Mouse (Mus musculus) small intestine, adult 2 months (tissue): ENCODE results near the gene Plcd4. TPM values are rescaled to one million over a fixed set of nuclear protein-coding genes. Genes with fewer than 3 reads are reported as not detected.
"Not testable (repeated sequence)": the region's sequence is repeated elsewhere in the genome, so short reads cannot be mapped to it uniquely, and the experiment has no call there.

ENCODE experiments used
- H3K27ac ChIP-seq: fragments of 200-500 bp; 2 replicates; pipeline ENCODE4 v1.5.1; 2012; ENCODE audit warnings: low read depth, low read length, control low read depth, inconsistent platforms; ENCODE audit not compliant: insufficient read depth
- H3K27me3 ChIP-seq: fragments of 200-500 bp; 2 replicates; pipeline ENCODE4 v1.6.1; 2012; ENCODE audit warnings: mild to moderate bottlenecking, moderate library complexity, low read length, inconsistent platforms; ENCODE audit not compliant: control insufficient read depth, insufficient read depth
- H3K36me3 ChIP-seq: fragments of 200-500 bp; 2 replicates; pipeline ENCODE4 v1.6.1; 2012; ENCODE audit warnings: mild to moderate bottlenecking, low read length, control low read depth, inconsistent platforms; ENCODE audit not compliant: control insufficient read depth, insufficient read depth
- H3K4me1 ChIP-seq: fragments of 200-500 bp; 2 replicates; pipeline ENCODE4 v1.6.1; 2012; ENCODE audit warnings: low read length, inconsistent platforms, mixed read lengths; ENCODE audit not compliant: control insufficient read depth, insufficient read depth, insufficient read length
- H3K4me3 ChIP-seq: fragments of 200-500 bp; 2 replicates; pipeline ENCODE4 v1.5.1; 2012; ENCODE audit warnings: low read depth, mild to moderate bottlenecking, control low read depth, inconsistent platforms, low read length, moderate library complexity
- CTCF ChIP-seq: fragments of 200-500 bp; IDR thresholded peaks from 2 replicates; pipeline ENCODE4 v1.5.1; 2012; ENCODE audit warnings: low read depth, mild to moderate bottlenecking, control low read depth, inconsistent platforms, low read length, moderate library complexity, mixed read lengths; ENCODE audit not compliant: insufficient replicate concordance, insufficient read length; ENCODE audit errors: extremely low read depth
- POLR2A ChIP-seq: fragments of 200-500 bp; IDR thresholded peaks from 2 replicates; pipeline ENCODE4 v1.6.1; 2012; ENCODE audit warnings: low read depth, mild to moderate bottlenecking, control low read depth, inconsistent platforms, low read length, moderate library complexity
- WGBS: fragments of 180-500 bp; shearing (Covaris S2); methylation state at CpG from one replicate; pipeline ENCODE4 v1.1.7; 2018; 5-methylcytosine and 5-hydroxymethylcytosine counted together
- polyA plus RNA-seq: library from polyadenylated mRNA; depleted of rRNA; stranded (reverse); fragments of >200 nt; gene quantifications from 2 replicates; pipeline ENCODE4 v1.2.3, GENCODE M21; 2012; rRNA removed

Plcd4 gene
- polyA plus RNA-seq: not detected in 2 replicates

- Histone ChIP-seq H3K36me3 (no peaks in the 10 kb centered on the region), H3K27me3 (0 out of 2 replicates have a peak, but pooled peaks cover 9% of the 10 kb centered on the region), H3K27ac (no peak within 1 kb of the TSS), H3K4me3 (no peak within 1 kb of the TSS), H3K4me1 (no peaks in the 10 kb centered on the region)
- TF ChIP-seq CTCF (no peak), POLR2A (no peak)
- WGBS: 12% methylated on average over 6 of the region's 6 CpGs
These were observed at the start of gene Plcd4 for GRCm38 (mm10) chr1:74542451-74542961. Gene Plcd4, plus strand, starts transcription at chr1:74542888.

- WGBS: 38% methylated on average over 1 of the region's 1 CpGs
- H3K27ac ChIP-seq: no peak overlapping the region
- H3K4me1 ChIP-seq: no peaks in the 10 kb centered on the region
- TF ChIP-seq POLR2A: no peak
- TF ChIP-seq CTCF: no peak
- no peak overlapping the region for H3K4me3 ChIP-seq
- H3K27me3 ChIP-seq: no peaks in the 10 kb centered on the region
- H3K36me3 ChIP-seq: 0 out of 2 replicates have a peak, but pooled peaks cover 4% of the 10 kb centered on the region
These were observed 41.6 kb upstream of the Plcd4 start for GRCm38 (mm10) chr1:74501106-74501505.

- TF ChIP-seq CTCF (no peak), POLR2A (no peak)
- H3K27ac ChIP-seq: no peak overlapping the region
- H3K36me3 ChIP-seq: no peaks in the 10 kb centered on the region; the same call in 1 of the 2 replicates
- H3K4me3 ChIP-seq: peak overlapping the region; percentile 69
- H3K27me3 ChIP-seq: no peaks in the 10 kb centered on the region
- H3K4me1 ChIP-seq: peaks cover 3% of the 10 kb centered on the region; the same call in 1 of the 2 replicates
- WGBS: under 1% methylated on average over 22 of the region's 22 CpGs
These were observed 37.3 kb upstream of the Plcd4 start for GRCm38 (mm10) chr1:74505393-74505720.

- Histone ChIP-seq H3K27me3 (no peaks in the 10 kb centered on the region), H3K4me3 (peak within 1 kb of the TSS; percentile 77), H3K4me1 (peaks cover 3% of the 10 kb centered on the region; the same call in 1 of the 2 replicates), H3K36me3 (no peaks in the 10 kb centered on the region; the same call in 1 of the 2 replicates), H3K27ac (peak within 1 kb of the TSS; percentile 94)
- WGBS: under 1% methylated on average over 64 of the region's 64 CpGs
- peak; percentile 70; the same call in 1 of the 2 replicates for TF ChIP-seq POLR2A
- no peak for TF ChIP-seq CTCF
These were observed 36.8 kb upstream of the Plcd4 start, which contains the start of gene Cnot9 for GRCm38 (mm10) chr1:74505721-74506464. Gene Cnot9, plus strand, starts transcription at chr1:74506058.

GRCm38 (mm10) chr1:74506471-74506881, 36.2 kb upstream of the Plcd4 start:
- under 1% methylated on average over 34 of the region's 34 CpGs for WGBS
- H3K4me3 ChIP-seq: peak overlapping the region; percentile 77
- no peaks in the 10 kb centered on the region for H3K27me3 ChIP-seq
- TF ChIP-seq POLR2A (no peak), CTCF (no peak)
- peak overlapping the region; percentile 94 for H3K27ac ChIP-seq
- peaks cover 3% of the 10 kb centered on the region; the same call in 1 of the 2 replicates for H3K4me1 ChIP-seq
- H3K36me3 ChIP-seq: peaks cover 2% of the 10 kb centered on the region; the same call in 1 of the 2 replicates

GRCm38 (mm10) chr1:74507780-74508179, 34.9 kb upstream of the Plcd4 start:
- no peaks in the 10 kb centered on the region for H3K27me3 ChIP-seq
- no peak for TF ChIP-seq POLR2A
- TF ChIP-seq CTCF: no peak
- peaks cover 2% of the 10 kb centered on the region; the same call in 1 of the 2 replicates for H3K36me3 ChIP-seq
- WGBS: 89% methylated on average over 2 of the region's 2 CpGs
- peaks cover 6% of the 10 kb centered on the region; the same call in 1 of the 2 replicates for H3K4me1 ChIP-seq
- H3K4me3 ChIP-seq: no peak overlapping the region
- no peak overlapping the region for H3K27ac ChIP-seq

- Histone ChIP-seq H3K36me3 (peaks cover 2% of the 10 kb centered on the region; the same call in 1 of the 2 replicates), H3K27me3 (no peaks in the 10 kb centered on the region), H3K27ac (no peak overlapping the region), H3K4me1 (peaks cover 13% of the 10 kb centered on the region; the same call in 1 of the 2 replicates), H3K4me3 (no peak overlapping the region)
- WGBS: 64% methylated on average over 5 of the region's 5 CpGs
- TF ChIP-seq CTCF (no peak), POLR2A (no peak)
These were observed 31.4 kb upstream of the Plcd4 start for GRCm38 (mm10) chr1:74511306-74511705.

- H3K4me1 ChIP-seq, H3K27me3 ChIP-seq, H3K36me3 ChIP-seq, H3K4me3 ChIP-seq: not testable (repeated sequence)
- WGBS: 20% methylated on average over 1 of the region's 1 CpGs
- peak overlapping the region; percentile 90 for H3K27ac ChIP-seq
These were observed 29.7 kb upstream of the Plcd4 start for GRCm38 (mm10) chr1:74512999-74513398.
